Mouse (Mus musculus) thymus, adult 2 months (tissue): ENCODE measurements at regions not wholly inside any gene's neighbourhood (a gene's known extent, or its start where the extent isn't known, plus 50 kb on each side); places are given as distances from the start of the nearest gene placed in this dataset.

Experiments
- DNase-seq: peaks from one replicate; pipeline ENCODE4 v3.0.0; 2021
- H3K27ac ChIP-seq: fragments of 200-500 bp; 2 replicates; pipeline ENCODE4 v1.5.1; 2012; ENCODE audit warnings: low read length, control low read depth; ENCODE audit not compliant: control insufficient read depth, insufficient read depth
- H3K27me3 ChIP-seq: fragments of 200-500 bp; 2 replicates; pipeline ENCODE4 v1.6.1; 2012; ENCODE audit warnings: mild to moderate bottlenecking, low read length, moderate library complexity, mixed read lengths; ENCODE audit not compliant: control insufficient read depth, insufficient read depth
- H3K36me3 ChIP-seq: fragments of 200-500 bp; 2 replicates; pipeline ENCODE4 v1.6.1; 2012; ENCODE audit warnings: mild to moderate bottlenecking, low read length, moderate library complexity; ENCODE audit not compliant: control insufficient read depth, insufficient read depth
- H3K4me1 ChIP-seq: fragments of 200-500 bp; replicated peaks from 2 replicates; pipeline ENCODE4 v1.6.1; 2012; ENCODE audit warnings: low read length; ENCODE audit not compliant: control insufficient read depth, insufficient read depth
- H3K4me3 ChIP-seq: fragments of 200-500 bp; 2 replicates; pipeline ENCODE4 v1.5.1; 2012; ENCODE audit warnings: mild to moderate bottlenecking, low read length, control low read depth, moderate library complexity; ENCODE audit not compliant: control insufficient read depth, insufficient read depth
- CTCF ChIP-seq: fragments of 200-500 bp; IDR thresholded peaks from 2 replicates; pipeline ENCODE4 v1.5.1; 2012; ENCODE audit warnings: mild to moderate bottlenecking, control low read depth, low read length, moderate library complexity, borderline replicate concordance; ENCODE audit not compliant: control insufficient read depth, poor library complexity, insufficient read depth; ENCODE audit errors: extremely low read depth
- POLR2A ChIP-seq: fragments of 200-500 bp; IDR thresholded peaks from 2 replicates; pipeline ENCODE4 v1.6.1; 2012; ENCODE audit warnings: mild to moderate bottlenecking, low read length, control low read depth, moderate library complexity; ENCODE audit not compliant: control insufficient read depth, poor library complexity, insufficient read depth; ENCODE audit errors: extremely low read depth
- WGBS: fragments of 180-500 bp; shearing (Covaris S2); methylation state at CpG from one replicate; pipeline ENCODE4 v1.1.7; 2018; 5-methylcytosine and 5-hydroxymethylcytosine counted together

DNA sequence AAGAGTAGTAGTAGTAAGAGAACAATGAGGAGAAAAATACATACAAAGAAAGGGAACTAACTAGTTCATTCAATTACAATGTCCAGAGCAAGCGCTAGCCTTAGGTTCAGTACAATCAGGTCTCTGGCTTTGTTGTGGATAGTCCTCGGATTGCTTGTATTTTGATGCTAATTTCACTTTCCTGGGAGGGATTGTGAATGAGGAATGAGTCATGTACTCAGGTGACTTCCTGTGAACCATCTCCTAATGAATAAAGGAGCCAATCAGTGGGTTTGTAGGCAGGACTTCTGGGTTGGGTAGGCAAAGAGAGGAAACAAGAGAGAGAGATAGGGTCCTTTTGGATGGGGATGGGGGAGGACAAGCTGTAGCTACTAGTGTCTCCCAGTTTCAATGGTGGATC, 253.8 kb downstream of the 1810013L24Rik start:
- no peaks in the 10 kb centered on the region for H3K27me3 ChIP-seq
- 80% methylated on average over 2 of the region's 2 CpGs for WGBS
- no peaks in the 10 kb centered on the region for H3K4me1 ChIP-seq
- no peak overlapping the region for H3K27ac ChIP-seq
- TF ChIP-seq POLR2A (no peak), CTCF (no peak)
- H3K36me3 ChIP-seq: no peaks in the 10 kb centered on the region
- no peak overlapping the region for H3K4me3 ChIP-seq
- DNase-seq: no peak

DNA sequence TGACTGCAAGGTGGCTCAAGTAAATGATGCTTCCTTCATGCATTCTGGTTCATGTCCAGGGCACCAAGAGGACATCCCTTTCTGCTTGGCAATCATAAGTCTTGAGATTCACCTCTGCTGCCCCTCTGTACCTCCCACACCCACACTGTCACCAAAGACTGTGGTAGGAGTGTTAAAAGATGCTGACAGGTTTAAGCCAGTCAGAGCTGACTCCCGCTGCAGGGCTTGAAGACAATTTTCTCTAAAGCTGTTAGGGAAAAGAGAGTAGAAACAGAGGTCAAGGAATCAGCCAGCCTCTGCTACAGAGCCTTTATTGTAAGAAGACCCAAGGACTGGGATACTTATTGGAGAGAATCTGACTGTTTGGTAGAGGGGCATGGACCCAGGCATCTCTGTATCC, 254.7 kb downstream of the 1810013L24Rik start:
- Histone ChIP-seq H3K36me3 (no peaks in the 10 kb centered on the region), H3K27ac (no peak overlapping the region), H3K4me1 (no peaks in the 10 kb centered on the region), H3K4me3 (no peak overlapping the region), H3K27me3 (no peaks in the 10 kb centered on the region)
- no peak for DNase-seq
- 100% methylated on average over 1 of the region's 1 CpGs for WGBS
- no peak for TF ChIP-seq POLR2A
- no peak for TF ChIP-seq CTCF

- H3K4me3 ChIP-seq: no peak overlapping the region
- H3K36me3 ChIP-seq: no peaks in the 10 kb centered on the region
- no peak overlapping the region for H3K27ac ChIP-seq
- TF ChIP-seq POLR2A (no peak), CTCF (no peak)
- no peaks in the 10 kb centered on the region for H3K27me3 ChIP-seq
- DNase-seq: no peak
- WGBS: 89% methylated on average over 1 of the region's 1 CpGs
- H3K4me1 ChIP-seq: no peaks in the 10 kb centered on the region
Observed at GRCm38 (mm10) chr16:9085133-9085532, 255.2 kb downstream of the 1810013L24Rik start.

DNA sequence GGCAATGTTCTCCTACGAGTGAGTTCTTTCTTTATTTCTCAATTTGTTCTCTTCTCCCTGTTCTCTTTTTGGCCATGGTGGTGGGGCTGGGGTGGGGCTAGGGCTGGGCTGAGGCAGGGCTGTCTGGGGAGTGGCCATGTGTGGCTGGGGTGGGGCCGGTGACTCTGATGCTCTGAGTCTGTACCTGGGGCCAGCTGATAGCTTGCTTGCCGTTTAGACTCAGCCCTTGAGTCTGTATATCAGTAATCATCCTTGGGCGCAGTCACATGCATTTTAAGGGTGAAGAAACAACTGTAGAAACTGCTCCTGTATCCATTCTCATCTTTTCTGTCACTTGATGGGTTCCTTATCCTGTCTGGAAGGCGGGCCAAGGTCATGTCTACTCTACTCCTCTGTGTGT, 256.1 kb downstream of the 1810013L24Rik start:
- TF ChIP-seq POLR2A: no peak
- no peak for TF ChIP-seq CTCF
- no peaks in the 10 kb centered on the region for H3K36me3 ChIP-seq

DNA sequence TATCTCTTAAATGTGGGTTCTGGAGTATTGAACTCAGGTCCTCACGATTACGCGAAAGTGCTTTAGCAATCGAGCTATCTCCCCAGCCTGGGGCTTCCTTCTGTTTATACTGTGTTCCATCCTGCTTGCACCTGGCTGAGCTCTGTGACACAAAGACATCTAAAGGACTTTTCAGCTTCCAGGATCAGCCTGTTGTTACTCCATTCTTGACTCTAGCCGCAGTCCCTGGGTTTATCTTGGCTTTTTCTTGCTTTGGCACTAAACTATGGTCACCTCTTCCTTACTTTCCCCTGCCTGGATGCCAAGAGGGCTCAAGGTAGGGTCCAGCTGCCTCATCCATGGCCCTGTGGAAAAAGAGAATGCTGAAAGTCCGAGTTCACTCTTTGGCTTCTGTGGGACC, 261.9 kb downstream of the 1810013L24Rik start:
- no peak overlapping the region for H3K4me3 ChIP-seq
- no peaks in the 10 kb centered on the region for H3K27me3 ChIP-seq
- WGBS: 82% methylated on average over 6 of the region's 6 CpGs
- TF ChIP-seq CTCF: no peak
- TF ChIP-seq POLR2A: no peak
- no peak for DNase-seq
- H3K4me1 ChIP-seq: no peaks in the 10 kb centered on the region
- no peaks in the 10 kb centered on the region for H3K36me3 ChIP-seq
- H3K27ac ChIP-seq: no peak overlapping the region

More for the DNA sequence above, 256.1 kb downstream of the 1810013L24Rik start:
- no peak overlapping the region for H3K4me3 ChIP-seq
- no peaks in the 10 kb centered on the region for H3K27me3 ChIP-seq
- no peak overlapping the region for H3K27ac ChIP-seq
- 81% methylated on average over 5 of the region's 5 CpGs for WGBS
- DNase-seq: no peak
- H3K4me1 ChIP-seq: no peaks in the 10 kb centered on the region

- no peak for DNase-seq
- H3K27me3 ChIP-seq: no peaks in the 10 kb centered on the region
- 30% methylated on average over 11 of the region's 11 CpGs for WGBS
- H3K4me3 ChIP-seq: no peak overlapping the region
- H3K36me3 ChIP-seq: no peaks in the 10 kb centered on the region
- H3K27ac ChIP-seq: no peak overlapping the region
- TF ChIP-seq CTCF: no peak
- no peak for TF ChIP-seq POLR2A
- no peaks in the 10 kb centered on the region for H3K4me1 ChIP-seq
Observed at GRCm38 (mm10) chr16:9092191-9092848, 262.4 kb downstream of the 1810013L24Rik start.

GRCm38 (mm10) chr16:9093593-9093992, 263.7 kb downstream of the 1810013L24Rik start:
- no peak for TF ChIP-seq CTCF
- no peak for TF ChIP-seq POLR2A
- WGBS: 56% methylated on average over 2 of the region's 2 CpGs
- H3K4me1 ChIP-seq: no peaks in the 10 kb centered on the region
- DNase-seq: no peak
- H3K27ac ChIP-seq: no peak overlapping the region
- H3K36me3 ChIP-seq: no peaks in the 10 kb centered on the region
- no peaks in the 10 kb centered on the region for H3K27me3 ChIP-seq
- no peak overlapping the region for H3K4me3 ChIP-seq
